Mouse (Mus musculus) layer of hippocampus, adult 2 months (tissue): ENCODE measurements around the gene Capg. TPM values are rescaled to one million over a fixed set of nuclear protein-coding genes. Genes with fewer than 3 reads are reported as not detected.

Experiments used
- DNase-seq, 2 experiments: peaks; one replicate each; pipeline ENCODE4 v3.0.0; 2022; ENCODE audit warnings: low spot score in 2 of 2
- H3K27ac ChIP-seq: fragments of 200-600 bp; 2 replicates; pipeline ENCODE4 v1.8.1; 2022
- H3K4me3 ChIP-seq: fragments of 200-600 bp; 2 replicates; pipeline ENCODE4 v1.8.1; 2022; ENCODE audit warnings: mild to moderate bottlenecking
- CTCF ChIP-seq: fragments of 200-600 bp; conservative IDR thresholded peaks from 2 replicates; pipeline ENCODE4 v1.8.1; 2022; ENCODE audit warnings: antibody characterized with exemption, mild to moderate bottlenecking, moderate library complexity
- long read RNA-seq, 2 experiments: library from polyadenylated mRNA; stranded (forward); transcript quantifications; one replicate each; pipeline ENCODE4 v2.0.0; 2021; ENCODE audit warnings: borderline mapping rate in 2 of 2
- total RNA-seq, 2 experiments: library from RNA; stranded (reverse); gene quantifications; 2 replicates each; pipeline ENCODE4 v1.2.3; 2021

The Capg gene
- total RNA-seq, result 1 to 10 TPM; 2.5 to 2.8 TPM
- long read RNA-seq, experiment 1, result 0 reads
- long read RNA-seq, experiment 2, partial matches to known transcripts, result 0 of 3 reads
- long read RNA-seq, experiment 2, other reads (novel, unspliced or antisense), result 0 of 3 reads

GRCm38 (mm10) chr6:72544283-72544987, at the start of gene Capg:
Gene Capg, plus strand, starts transcription at chr6:72544391.
- H3K4me3 ChIP-seq, result peak within 1 kb of the TSS; percentile 23; the same call in 1 of the 2 replicates
- peak within 1 kb of the TSS; percentile 51; the same call in 1 of the 2 replicates for H3K27ac ChIP-seq
- no peak for TF ChIP-seq CTCF
- DNase-seq, result no peak

GRCm38 (mm10) chr6:72498950-72499349, 45.2 kb upstream of the Capg start:
- Histone ChIP-seq H3K27ac (no peak overlapping the region), H3K4me3 (no peak overlapping the region)
- TF ChIP-seq CTCF, result no peak
- no peak for DNase-seq

- no peak for DNase-seq
- no peak overlapping the region for H3K27ac ChIP-seq
- no peak for TF ChIP-seq CTCF
- H3K4me3 ChIP-seq, result no peak overlapping the region
Measured at GRCm38 (mm10) chr6:72503309-72503708, 40.9 kb upstream of the Capg start.

GRCm38 (mm10) chr6:72503939-72504338, 40.3 kb upstream of the Capg start:
- H3K4me3 ChIP-seq, result no peak overlapping the region
- no peak overlapping the region for H3K27ac ChIP-seq
- no peak for TF ChIP-seq CTCF
- DNase-seq, result no peak

- Histone ChIP-seq H3K27ac (no peak overlapping the region), H3K4me3 (no peak overlapping the region)
- no peak for TF ChIP-seq CTCF
- DNase-seq, result no peak
Measured at GRCm38 (mm10) chr6:72506104-72506503, 38.1 kb upstream of the Capg start.

- DNase-seq, result no peak
- TF ChIP-seq CTCF, result no peak
- H3K4me3 ChIP-seq, result no peak overlapping the region
- peak overlapping the region; percentile 32; the same call in 1 of the 2 replicates for H3K27ac ChIP-seq
Measured at GRCm38 (mm10) chr6:72508596-72508995, 35.6 kb upstream of the Capg start.

- Histone ChIP-seq H3K4me3 (no peak overlapping the region), H3K27ac (peak overlapping the region; percentile 97)
- no peak for TF ChIP-seq CTCF
- no peak for DNase-seq
Measured at GRCm38 (mm10) chr6:72509872-72510435, 34.2 kb upstream of the Capg start.

- no peak for DNase-seq
- TF ChIP-seq CTCF, result peak; percentile 53
- no peak overlapping the region for H3K4me3 ChIP-seq
- peak overlapping the region; percentile 97 for H3K27ac ChIP-seq
Measured at GRCm38 (mm10) chr6:72510686-72511421, 33.3 kb upstream of the Capg start.

- H3K27ac ChIP-seq, result peak overlapping the region; percentile 97
- peak overlapping the region; percentile 26 for H3K4me3 ChIP-seq
- TF ChIP-seq CTCF, result no peak
- peak; percentile 87 to 88 for DNase-seq
Measured at GRCm38 (mm10) chr6:72512386-72513070, 31.7 kb upstream of the Capg start.

- no peak for TF ChIP-seq CTCF
- Histone ChIP-seq H3K4me3 (peak overlapping the region; percentile 26), H3K27ac (peak overlapping the region; percentile 97)
- DNase-seq, result no peak
Measured at GRCm38 (mm10) chr6:72513071-72513440, 31.1 kb upstream of the Capg start.

GRCm38 (mm10) chr6:72515644-72516043, 28.5 kb upstream of the Capg start:
- H3K4me3 ChIP-seq, result no peak overlapping the region
- peak; percentile 30; the same call in 1 of the 2 replicates for TF ChIP-seq CTCF
- no peak for DNase-seq

GRCm38 (mm10) chr6:72518842-72519241, 25.3 kb upstream of the Capg start:
- no peak overlapping the region for H3K4me3 ChIP-seq
- DNase-seq, result no peak
- no peak for TF ChIP-seq CTCF
- H3K27ac ChIP-seq, result peak overlapping the region; percentile 86; the same call in 1 of the 2 replicates

More at GRCm38 (mm10) chr6:72515644-72516043, 28.5 kb upstream of the Capg start:
- H3K27ac ChIP-seq, result 0 out of 2 replicates have a peak overlapping the region, but pooled peaks have one; percentile 23
